Mouse (Mus musculus) layer of hippocampus, postnatal 14 days (tissue): Measurements from ENCODE around the gene Sorcs2. TPM values are rescaled to one million over a fixed set of nuclear protein-coding genes. Genes with fewer than 3 reads are reported as not detected.
"Not testable (repeated sequence)": the region's sequence is repeated elsewhere in the genome, so short reads cannot be mapped to it uniquely, and the experiment has no call there.

Experiments
- DNase-seq, 2 experiments: peaks; one replicate each; pipeline ENCODE4 v3.0.0; 2021 to 2022; ENCODE audit warnings: low spot score in 2 of 2, mixed read lengths in 1 of 2
- total RNA-seq, 2 experiments: library from RNA; stranded (reverse); gene quantifications; 2 replicates each; pipeline ENCODE4 v1.2.3; 2021

The Sorcs2 gene
- total RNA-seq, 2 experiments from 2014 or later: 54.7 to 58.8 TPM

DNA sequence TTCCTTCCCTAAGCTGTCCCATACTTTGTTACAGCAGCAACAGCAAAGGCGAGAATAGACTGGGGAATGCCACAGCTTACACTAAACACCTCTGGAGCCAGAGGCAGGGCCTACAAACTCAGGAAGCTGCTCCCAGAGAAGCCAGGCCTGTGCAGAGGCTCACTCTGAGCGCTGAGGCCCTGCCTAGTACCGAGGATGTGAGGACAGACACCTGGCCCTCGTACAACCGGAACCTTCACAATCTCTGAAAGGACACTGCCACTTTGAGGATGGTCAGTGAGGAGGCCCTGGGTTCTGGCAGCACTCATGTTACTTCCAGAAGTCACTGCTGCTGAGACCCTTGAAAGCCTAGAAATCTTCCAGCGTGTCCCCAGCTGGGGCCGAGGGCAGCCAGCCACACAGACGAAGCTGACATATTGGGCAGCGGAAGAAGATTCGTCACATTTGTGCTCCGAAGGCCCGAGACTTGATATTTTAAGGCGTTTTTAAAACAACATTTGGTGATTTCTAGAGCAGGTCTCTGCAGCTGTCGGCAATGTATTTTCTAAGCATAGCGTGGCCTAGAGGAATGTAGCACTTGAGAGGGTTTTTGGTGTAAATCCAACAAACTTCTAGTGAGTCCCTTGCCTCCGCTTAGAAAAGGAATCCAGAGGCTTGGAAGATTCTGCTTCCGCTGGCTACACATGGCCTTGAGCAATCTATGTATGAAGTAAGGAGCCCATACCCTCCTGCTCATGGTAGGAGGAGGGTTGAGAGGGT, 145.0 kb downstream of the Sorcs2 start:
- no peak for DNase-seq

DNA sequence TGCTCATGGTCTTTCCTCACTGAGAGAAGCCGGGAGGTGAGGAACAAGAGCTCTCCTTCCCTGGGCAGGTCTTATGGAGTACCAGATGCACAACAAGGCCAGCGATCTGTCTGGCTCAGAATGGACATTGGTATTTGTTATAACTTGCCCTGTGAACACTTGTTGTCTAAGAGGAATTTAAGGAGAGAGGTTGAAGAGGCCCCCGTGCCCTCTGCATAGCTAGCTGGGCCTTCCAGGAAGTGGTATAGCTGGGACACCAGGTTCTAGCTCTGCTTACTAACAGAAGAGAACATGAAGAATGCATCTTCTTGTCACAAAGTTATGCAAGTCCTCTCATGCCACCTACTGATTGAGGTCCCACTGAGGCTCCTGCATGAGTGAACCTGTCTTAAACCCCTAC, 149.9 kb downstream of the Sorcs2 start:
- DNase-seq: no peak

DNA sequence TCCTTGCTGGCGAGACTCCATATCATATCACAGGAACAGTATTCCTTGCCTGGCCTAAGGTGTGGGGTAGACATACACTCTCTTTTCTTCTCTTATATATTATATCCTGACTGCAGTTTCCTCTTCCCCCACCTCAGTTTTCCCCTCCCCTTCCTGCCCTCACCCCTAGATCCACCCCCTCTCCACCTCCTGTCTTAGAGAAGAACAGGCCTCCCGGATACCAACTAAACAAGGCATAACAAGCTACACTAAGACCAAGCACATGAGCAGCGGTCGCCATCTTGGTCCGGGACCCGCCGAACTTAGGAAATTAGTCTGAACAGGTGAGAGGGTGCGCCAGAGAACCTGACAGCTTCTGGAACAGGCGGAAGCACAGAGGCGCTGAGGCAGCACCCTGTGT, 160.4 kb downstream of the Sorcs2 start:
- DNase-seq: not testable (repeated sequence)

DNA sequence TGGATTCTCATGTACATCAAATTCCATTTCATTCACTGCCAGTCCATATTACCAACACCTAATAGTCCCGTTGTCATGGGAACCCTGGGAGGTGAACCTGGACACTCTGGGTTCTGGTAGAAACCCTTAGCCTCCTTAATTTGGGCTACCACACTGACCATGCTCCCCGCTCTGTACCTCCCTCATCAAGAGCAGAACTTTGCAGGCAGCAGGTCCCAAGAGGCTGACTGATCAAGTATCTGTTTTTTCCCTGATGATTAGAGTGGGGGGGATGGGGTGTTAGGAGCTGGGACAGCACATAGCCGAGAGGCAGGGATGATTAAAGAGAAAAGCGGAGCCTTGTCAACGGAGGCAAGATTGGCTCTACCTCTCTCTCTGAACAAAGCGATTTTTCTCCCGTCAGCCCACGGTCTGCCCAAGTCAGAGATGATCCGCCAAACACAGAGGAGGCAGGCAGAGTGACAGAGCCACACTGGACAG, 167.6 kb downstream of the Sorcs2 start:
- no peak for DNase-seq

DNA sequence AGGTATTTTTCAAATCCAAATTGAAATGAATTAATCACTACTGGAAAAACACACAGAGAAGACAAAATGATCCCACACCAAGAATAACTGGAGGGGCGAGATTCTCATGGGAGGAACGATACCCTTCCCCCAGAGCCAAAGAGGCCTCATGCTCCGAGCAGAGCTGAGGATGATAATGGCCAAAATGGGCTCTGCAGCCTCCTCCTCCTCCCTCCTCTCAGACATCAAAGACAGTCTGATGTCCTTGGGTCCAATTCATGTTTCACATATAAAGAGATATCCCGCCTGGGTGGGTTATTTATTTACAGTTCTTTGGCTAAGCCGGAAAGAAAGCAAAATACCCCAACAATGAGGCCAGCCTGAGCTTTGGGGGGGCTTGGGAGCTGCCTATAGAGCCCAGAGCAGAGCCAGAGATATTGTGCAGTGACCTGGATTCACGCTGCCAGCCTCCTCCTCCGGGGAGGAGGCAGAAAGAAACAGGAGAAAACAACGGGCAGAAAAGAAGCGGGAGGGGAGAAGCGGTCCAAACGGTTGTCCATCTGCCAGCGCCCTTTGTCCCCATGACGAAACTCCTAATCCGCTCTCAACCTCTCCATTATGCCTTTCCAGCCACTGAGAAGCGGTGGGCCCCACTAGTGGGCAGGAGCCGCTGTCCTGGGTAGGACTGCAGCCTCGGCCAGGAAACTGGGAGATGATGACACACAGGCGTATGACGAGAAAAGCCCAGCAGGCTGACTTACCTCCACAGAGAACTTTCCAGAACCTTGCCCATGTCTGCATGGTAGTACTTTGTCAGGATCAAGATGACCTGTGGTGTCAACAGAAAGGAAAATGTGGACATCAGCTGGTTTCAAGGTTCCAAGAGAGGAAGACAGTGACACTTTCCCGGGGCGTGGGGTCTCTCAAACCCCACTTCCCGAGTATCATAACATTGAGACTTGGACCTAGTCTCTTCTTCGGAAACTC, 169.3 kb downstream of the Sorcs2 start:
- DNase-seq: no peak

DNA sequence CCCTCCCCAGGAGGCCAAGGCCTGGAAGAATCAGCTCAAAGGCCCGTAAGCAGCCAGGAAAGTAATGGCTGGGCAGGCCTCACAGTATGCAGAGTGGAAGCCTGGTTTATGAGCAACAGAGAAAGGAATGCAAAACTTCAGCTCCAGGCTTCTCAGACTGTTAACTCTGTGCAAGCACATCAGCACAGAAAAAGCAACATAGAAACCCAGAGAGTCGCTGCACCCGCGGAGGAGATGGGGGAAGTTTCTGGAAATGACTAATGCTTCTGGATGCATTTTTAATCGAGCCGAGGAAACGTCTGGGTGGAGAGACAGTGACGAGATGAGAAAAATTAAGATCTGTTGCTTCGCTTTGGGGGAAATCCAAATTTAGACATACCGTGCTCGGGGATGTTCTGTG, 171.6 kb downstream of the Sorcs2 start:
- peak in 1 of 2 experiments; percentile 42 for DNase-seq

DNA sequence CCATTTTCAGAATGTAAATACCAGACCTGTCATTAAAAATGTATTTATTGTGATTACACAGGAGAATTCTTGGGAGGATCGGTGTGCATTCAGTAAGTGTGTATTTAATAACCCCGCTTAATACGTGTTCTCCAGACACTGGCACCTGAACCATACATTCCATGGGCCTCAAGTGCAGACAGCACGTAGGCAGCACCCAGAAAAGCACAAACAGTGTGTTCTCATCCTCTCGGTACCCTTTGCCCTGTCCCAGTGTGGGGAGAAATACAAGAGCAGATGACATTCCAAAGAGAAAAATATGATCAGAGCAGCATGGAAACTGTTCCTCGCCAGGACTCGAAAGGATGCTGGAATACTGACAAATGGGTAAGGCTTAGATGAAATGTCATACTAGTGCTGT, 172.1 kb downstream of the Sorcs2 start:
- no peak for DNase-seq

DNA sequence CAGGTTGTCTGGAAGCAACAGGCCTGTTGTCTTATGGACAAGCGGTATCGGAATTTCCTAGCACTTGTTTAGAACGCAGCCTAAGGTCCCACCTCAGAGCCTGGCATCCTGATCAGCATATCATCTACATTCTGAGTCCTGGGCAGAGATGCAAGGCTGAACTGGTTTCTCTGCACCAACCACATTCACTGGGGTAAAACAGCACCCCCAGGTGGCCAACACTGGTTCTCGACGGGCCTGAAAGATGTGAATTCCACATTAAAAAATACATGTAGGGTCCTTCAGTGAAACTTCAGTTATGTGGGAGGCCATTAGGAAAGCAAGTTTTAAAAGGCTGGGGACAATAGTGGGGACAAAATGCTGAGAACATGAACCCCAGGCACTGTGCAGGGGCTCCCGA, 174.2 kb downstream of the Sorcs2 start:
- peak; percentile 69 to 85 for DNase-seq

DNA sequence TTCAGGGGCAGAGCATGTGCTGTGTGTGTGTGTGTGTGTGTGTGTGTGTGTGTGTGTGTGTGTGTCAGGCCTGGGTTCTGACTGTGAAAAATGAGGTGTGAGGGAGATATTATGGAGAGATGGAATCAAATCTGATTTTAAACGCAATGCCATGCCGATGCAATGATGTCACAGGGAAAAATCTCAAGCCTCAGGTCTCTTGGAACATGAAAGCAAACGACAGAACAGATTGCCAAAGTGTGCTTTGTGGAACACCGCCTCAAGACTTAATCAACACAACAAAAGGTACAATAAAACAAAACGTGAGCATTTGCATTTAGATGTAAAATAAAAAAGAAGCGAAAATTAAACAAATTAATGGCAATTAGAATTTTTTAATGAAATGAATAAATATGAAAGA, 177.3 kb downstream of the Sorcs2 start:
- no peak for DNase-seq

DNA sequence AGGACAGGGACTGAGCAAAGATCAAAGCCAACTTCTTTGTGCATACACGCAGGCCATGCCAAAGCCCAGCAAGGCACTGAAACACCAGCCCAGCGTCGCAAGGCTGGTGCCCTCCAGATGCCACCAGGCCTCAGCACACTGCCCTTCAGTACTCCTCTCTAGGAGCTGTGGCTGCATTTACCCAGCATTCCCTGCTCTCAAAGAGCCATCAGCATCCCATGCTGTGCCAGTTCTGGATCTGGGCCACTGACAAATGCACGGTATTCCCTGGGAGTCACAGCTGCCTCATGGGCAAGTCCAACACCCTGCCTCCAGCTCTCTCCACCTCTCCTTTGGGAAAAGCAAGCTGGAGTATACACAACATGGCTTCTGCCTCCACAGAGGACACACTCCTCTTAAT, 177.8 kb downstream of the Sorcs2 start:
- no peak for DNase-seq

DNA sequence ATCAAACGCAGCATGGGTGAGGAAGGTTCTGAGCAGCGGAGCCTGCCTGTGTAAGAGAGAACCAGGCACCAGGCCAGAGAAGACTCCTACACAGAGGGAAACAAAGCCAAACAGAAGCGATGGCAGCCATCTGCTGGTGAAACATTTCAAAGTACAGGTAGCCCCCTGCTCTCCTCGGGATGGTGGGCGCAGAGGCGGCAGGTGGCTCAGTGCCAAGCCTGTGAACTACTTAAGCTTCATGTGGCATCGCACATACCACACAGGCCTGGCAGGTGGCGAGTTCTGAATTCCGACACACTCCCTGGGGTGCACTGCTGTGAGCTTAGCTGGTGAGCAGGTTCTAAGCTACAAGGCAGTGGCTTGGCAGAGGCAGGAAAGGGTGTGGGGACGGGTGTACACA, 184.6 kb downstream of the Sorcs2 start:
- DNase-seq: peak; percentile 83 to 92

DNA sequence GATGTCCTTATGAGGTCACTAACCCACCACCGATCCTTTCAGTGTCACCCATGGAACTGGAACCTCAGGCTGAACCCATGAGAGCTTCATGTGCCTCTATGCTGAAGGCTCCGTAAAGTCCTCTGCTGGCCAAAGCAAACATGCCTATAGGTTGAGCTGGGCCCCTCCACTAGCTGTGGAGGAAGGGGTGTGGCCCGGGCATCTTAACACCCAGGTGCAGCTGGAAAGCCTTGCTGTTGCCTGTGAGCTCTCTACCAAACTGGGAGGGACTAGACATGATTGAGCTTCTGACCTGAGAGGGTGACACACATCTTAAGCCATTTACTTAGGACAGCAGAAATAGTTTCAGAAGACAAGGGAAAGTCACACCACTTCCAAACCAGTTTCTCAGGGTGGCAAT, 189.1 kb downstream of the Sorcs2 start:
- no peak for DNase-seq

DNA sequence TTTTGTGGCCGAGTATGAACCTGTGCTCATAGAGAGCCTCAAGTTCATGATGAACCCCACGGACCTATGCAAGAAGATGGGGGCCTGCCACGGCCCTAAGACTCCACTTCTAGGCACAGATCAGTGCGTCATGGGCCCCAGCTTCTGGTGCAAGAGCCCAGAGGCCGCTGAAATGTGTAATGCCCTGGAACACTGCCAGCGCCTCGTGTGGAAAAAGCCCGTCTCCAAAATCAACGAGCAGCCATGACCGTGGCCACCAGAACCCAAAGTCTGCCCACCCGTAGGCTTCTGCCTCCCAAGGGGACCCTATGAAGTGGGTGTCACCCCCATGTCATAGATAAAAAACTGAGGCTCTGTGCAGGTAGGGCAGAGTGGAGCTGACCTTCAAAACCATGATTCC, 192.5 kb downstream of the Sorcs2 start:
- no peak for DNase-seq

DNA sequence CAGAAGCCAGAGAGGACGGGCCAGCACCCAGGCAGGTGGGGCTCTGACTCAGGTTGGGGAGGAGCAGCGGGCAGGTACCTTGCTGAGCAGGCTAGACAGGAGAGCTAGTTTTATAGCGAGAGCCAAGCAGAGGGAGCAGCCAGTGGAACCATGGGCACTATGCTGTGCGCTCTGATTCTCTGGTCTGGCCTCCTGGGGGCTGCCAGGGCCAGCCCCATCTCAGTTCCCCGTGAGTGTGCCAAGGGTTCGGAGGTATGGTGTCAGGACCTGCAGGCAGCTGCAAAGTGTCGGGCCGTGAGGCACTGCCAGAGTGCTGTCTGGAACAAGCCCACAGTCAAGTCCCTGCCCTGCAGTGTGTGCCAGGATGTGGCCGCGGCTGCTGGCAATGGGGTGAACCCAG, 194.0 kb downstream of the Sorcs2 start, which contains the start of gene Psapl1:
Gene Psapl1, plus strand, starts transcription at position 106 of the 400 bp plus-strand sequence.
- DNase-seq: no peak

DNA sequence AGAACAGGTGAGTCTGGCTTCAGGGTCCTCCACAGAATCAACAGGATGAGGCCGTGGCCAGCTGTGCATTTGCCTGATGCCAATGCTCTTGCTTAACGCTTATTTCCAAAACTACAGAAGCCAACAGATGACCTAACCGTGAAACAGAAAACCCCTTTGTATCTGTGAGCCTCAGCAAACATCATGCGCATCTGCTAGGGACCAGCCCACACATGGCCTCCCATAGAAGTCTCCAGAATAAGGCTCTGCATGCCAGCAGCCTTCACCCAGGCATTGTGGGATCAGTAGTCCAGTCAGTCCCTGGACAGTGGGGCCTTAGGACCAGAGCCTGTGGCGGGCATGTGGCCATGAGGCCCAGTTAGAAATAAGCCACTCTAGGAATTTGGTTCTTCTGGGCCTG, 194.5 kb downstream of the Sorcs2 start:
- DNase-seq: no peak

DNA sequence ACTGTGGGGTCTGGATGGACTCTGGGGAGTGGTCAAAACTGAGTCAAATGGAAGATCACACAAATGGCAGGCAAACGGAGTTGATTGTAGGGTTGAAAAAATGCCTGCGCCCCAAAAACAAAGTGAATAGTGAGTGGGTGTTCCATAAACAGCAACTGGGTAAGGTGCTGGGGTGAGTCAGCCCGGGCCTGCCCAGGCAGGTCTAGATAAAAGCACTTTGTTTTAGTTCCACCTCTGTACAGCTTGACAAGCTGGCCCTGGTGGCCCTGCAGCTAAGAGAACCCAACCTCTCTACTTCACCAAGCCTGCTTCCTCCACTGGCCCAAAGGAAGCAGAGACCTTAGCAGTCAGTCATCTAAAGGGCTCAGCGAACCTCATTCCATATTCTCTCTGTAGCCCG, 195.2 kb downstream of the Sorcs2 start:
- DNase-seq: no peak

DNA sequence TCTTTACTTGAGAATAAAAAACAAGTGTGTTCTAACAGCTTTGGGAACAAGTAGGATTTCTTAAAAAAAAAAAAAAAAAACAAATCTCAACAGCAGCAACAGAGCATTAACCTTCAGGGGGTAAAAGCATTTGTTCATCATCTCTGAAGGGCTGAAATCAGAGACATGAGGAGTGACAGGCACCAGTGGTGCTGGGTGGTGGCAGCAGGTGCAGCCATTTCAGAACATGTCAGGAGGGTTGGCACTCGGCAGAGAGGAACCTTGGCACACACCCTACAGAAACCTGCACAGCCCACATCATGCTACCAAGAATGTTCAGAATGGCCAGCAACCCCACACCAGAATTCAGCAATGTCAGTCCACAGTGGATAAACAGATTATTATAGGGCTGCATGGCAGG, 198.4 kb downstream of the Sorcs2 start:
- no peak for DNase-seq

DNA sequence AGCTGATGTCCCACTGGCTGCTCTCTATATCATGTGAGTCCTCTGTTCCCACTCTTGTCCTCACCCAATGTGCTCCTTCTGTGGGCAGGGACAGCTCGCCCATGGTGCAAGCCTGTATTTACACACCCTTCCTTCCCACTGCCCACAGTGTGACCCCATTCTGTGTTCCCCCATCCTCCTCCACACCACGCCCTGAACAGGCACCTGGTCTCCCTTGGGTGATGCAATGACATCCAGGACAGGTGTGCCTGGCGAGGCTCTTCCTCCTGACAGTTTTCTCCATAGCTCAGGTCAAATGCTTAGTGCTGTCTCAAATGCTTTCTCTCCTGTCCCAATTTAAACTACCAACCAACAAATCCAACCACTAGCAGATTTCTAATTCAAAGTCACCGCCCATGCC, 202.5 kb downstream of the Sorcs2 start:
- no peak for DNase-seq

DNA sequence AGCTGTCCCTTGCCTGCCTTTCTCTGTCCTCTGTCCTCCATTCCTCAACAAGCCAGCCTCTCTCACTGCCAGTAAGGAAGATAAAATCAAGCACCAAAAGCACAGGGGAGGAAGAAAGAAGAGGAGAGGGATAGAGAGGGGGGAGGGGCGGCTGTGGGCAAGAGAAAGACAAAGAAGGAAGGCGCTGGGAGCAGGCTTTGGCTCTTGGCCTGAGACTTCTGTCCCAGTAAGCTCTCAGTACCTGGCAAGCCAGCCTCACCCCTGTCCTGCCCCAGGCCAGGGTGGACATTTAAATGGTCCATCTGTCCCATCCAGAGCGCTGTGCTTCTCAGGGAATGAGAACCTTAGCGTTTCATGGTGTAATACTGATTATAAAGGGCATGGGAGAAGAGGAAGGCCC, 203.3 kb downstream of the Sorcs2 start:
- no peak for DNase-seq

DNA sequence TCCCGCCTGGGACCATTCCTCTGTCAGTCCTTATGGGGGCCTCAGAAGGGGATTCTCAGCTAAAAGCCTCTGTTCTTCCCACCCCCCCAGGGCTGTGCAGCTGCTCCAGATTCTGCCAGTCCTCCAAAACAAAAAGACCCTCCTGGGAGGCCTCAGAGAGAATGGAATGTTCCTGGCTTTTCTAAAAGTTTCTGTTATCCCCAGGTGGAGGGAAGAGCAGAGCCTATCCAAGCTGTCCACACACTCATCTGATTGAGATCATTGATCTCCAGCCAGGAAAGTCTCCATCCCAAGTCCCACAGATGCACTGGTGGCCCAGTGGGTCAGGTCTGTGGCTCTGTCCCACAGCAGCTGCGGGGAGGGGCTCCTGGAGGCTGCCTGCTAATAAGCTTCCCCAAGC, 205.3 kb downstream of the Sorcs2 start:
- no peak for DNase-seq

DNA sequence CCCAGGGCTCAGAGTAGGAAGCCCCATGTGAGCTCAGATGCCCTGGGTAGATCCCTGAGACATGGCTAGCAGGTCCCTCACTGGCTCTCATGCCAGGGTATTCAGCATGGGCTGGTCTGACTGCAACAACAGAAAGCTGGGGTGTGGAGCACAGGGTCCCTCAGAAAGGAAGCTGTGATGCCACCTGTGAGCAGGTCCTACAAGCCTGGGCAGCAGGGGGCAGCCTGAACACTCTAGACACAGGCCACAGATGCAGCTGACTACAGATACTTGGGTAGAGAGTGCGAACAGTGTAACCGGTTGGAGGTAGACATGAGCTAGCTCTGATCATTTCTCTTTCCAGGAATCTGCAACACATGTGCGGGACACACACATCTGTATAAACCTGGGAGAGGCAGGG, 206.1 kb downstream of the Sorcs2 start:
- no peak for DNase-seq

DNA sequence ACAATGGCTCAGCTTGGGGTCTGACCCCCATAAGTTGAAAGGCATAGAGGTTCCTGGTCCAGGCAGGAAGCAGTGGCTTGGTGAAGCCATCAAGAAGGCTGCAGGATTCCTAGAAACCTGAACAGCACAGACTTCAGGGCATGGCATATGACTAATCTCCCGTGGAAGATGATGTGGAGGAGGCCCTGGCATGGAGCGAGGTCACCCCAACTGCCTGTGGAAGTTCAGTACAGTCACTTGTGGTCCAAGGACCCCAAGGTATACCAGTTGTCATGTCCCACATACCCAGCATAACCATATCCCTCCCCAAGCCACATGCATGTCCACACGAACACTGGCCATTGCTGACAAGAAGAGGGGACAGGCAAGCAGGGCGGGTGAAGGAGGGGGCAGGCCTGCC, 206.7 kb downstream of the Sorcs2 start:
- no peak for DNase-seq
